Mouse (Mus musculus) liver, adult 2 months (tissue): ENCODE results near the gene Ccdc71.

ENCODE experiments used
- CTCF ChIP-seq: fragments of 200-500 bp; IDR thresholded peaks from 2 replicates; pipeline ENCODE4 v1.5.1; 2011; ENCODE audit warnings: low read depth, low read length, control low read depth
- POLR2A ChIP-seq: fragments of 200-500 bp; IDR thresholded peaks from 2 replicates; pipeline ENCODE4 v1.6.1; 2011; ENCODE audit warnings: low read length, control low read depth; ENCODE audit not compliant: insufficient read depth; ENCODE audit errors: extremely low read depth

- TF ChIP-seq CTCF (no peak), POLR2A (no peak)
Measured at GRCm38 (mm10) chr9:108456953-108457352, 3.4 kb upstream of the Ccdc71 start.
